Mouse (Mus musculus) heart, postnatal 0 days (tissue): ENCODE measurements around the gene Scrt2. TPM values are rescaled to one million over a fixed set of nuclear protein-coding genes. Genes with fewer than 3 reads are reported as not detected.

Experiments
- ATAC-seq: fragments of 200-750 bp; cut with Nextera tagmentation; 2 replicates; pipeline ENCODE4 v1.8.0; 2017; ENCODE audit warnings: low read depth, moderate number of reproducible peaks, moderate library complexity; ENCODE audit not compliant: insufficient read depth
- DNase-seq: peaks from one replicate; pipeline ENCODE4 v3.0.0-alpha.2; 2016; ENCODE audit warnings: low spot score
- H3K27ac ChIP-seq: fragments of 300-500 bp; sonication (generic); 2 replicates; pipeline ENCODE4 v1.5.1; 2014; ENCODE audit warnings: low read depth, mild to moderate bottlenecking
- H3K27me3 ChIP-seq: fragments of 300-500 bp; sonication (generic); 2 replicates; pipeline ENCODE4 v1.6.1; 2014; ENCODE audit warnings: low read length, mixed read lengths; ENCODE audit not compliant: control insufficient read depth, insufficient read depth
- H3K36me3 ChIP-seq: fragments of 300-500 bp; sonication (generic); replicated peaks from 2 replicates; pipeline ENCODE4 v1.6.1; 2014; ENCODE audit warnings: low read length, mixed read lengths; ENCODE audit not compliant: control insufficient read depth, insufficient read depth
- H3K4me1 ChIP-seq: fragments of 300-500 bp; sonication (generic); 2 replicates; pipeline ENCODE4 v1.6.1; 2014; ENCODE audit warnings: antibody characterized with exemption; ENCODE audit not compliant: control insufficient read depth, insufficient read depth
- H3K4me2 ChIP-seq: fragments of 300-500 bp; sonication (generic); 2 replicates; pipeline ENCODE4 v1.6.1; 2014; ENCODE audit warnings: low read depth, mild to moderate bottlenecking, low read length, moderate library complexity
- H3K4me3 ChIP-seq: fragments of 300-500 bp; sonication (generic); 2 replicates; pipeline ENCODE4 v1.5.1; 2014; ENCODE audit warnings: low read depth, low read length
- H3K9ac ChIP-seq: fragments of 300-500 bp; sonication (generic); replicated peaks from 2 replicates; pipeline ENCODE4 v1.6.1; 2014; ENCODE audit warnings: low read depth, low read length, mixed read lengths
- H3K9me3 ChIP-seq: fragments of 300-500 bp; sonication (generic); replicated peaks from 2 replicates; pipeline ENCODE4 v1.6.1; 2016; ENCODE audit warnings: low read length; ENCODE audit not compliant: control insufficient read depth
- CTCF ChIP-seq: IDR thresholded peaks from 2 replicates; pipeline ENCODE4 v1.5.1; 2016; ENCODE audit warnings: antibody characterized with exemption, control low read depth, low read depth
- EP300 ChIP-seq: IDR thresholded peaks from 2 replicates; pipeline ENCODE4 v1.6.1; 2016; ENCODE audit warnings: antibody characterized with exemption, low read depth
- WGBS: fragments of 180-500 bp; shearing (Covaris S2); extraction: QIAGEN DNeasy Blood & Tissue Kit; methylation state at CpG from one replicate; pipeline ENCODE4 v1.1.7; 2014; 5-methylcytosine and 5-hydroxymethylcytosine counted together
- polyA plus RNA-seq: library from polyadenylated mRNA; unstranded; fragments of >200 nt; fragmentation: Nextera tagmentation; extraction: Ambion mirVana; gene quantifications from 2 replicates; pipeline ENCODE4 v1.2.1, GENCODE M21; 2015
- total RNA-seq: library from RNA; depleted of rRNA; stranded (reverse); fragments of >200 nt; gene quantifications from 2 replicates; pipeline ENCODE4 v1.2.3, GENCODE M21; 2014; ENCODE audit warnings: low replicate concordance

Scrt2 gene
- total and polyA plus RNA-seq, 2 experiments from 2014 or later, result not detected

GRCm38 (mm10) chr2:152101761-152102160, 20.4 kb downstream of the Scrt2 start:
- no peak for DNase-seq
- H3K36me3 ChIP-seq, result no peaks in the 10 kb centered on the region
- H3K27me3 ChIP-seq, result peaks cover 12% of the 10 kb centered on the region; the same call in 1 of the 2 replicates
- H3K9ac ChIP-seq, result no peak overlapping the region
- H3K4me3 ChIP-seq, result no peak overlapping the region
- H3K4me2 ChIP-seq, result no peak overlapping the region
- 68% methylated on average over 13 of the region's 13 CpGs for whole genome bisulfite sequencing
- H3K9me3 ChIP-seq, result no peaks in the 10 kb centered on the region
- no peak overlapping the region for H3K27ac ChIP-seq
- ATAC-seq, result no peak
- H3K4me1 ChIP-seq, result peaks cover 7% of the 10 kb centered on the region; the same call in 1 of the 2 replicates
- no peak for TF ChIP-seq EP300
- TF ChIP-seq CTCF, result no peak

- TF ChIP-seq CTCF (no peak), EP300 (no peak)
- H3K36me3 ChIP-seq, result no peaks in the 10 kb centered on the region
- no peak overlapping the region for H3K4me3 ChIP-seq
- H3K27me3 ChIP-seq, result peaks cover 12% of the 10 kb centered on the region; the same call in 1 of the 2 replicates
- peaks cover 7% of the 10 kb centered on the region; the same call in 1 of the 2 replicates for H3K4me1 ChIP-seq
- H3K27ac ChIP-seq, result no peak overlapping the region
- WGBS, result 56% methylated on average over 6 of the region's 6 CpGs
- no peak overlapping the region for H3K9ac ChIP-seq
- peaks cover 2% of the 10 kb centered on the region; the same call in 1 of the 2 replicates for H3K9me3 ChIP-seq
- DNase-seq, result no peak
- no peak for ATAC-seq
- H3K4me2 ChIP-seq, result no peak overlapping the region
Observed at GRCm38 (mm10) chr2:152102369-152102768, 21.0 kb downstream of the Scrt2 start.

- no peak overlapping the region for H3K27ac ChIP-seq
- 20% methylated on average over 17 of the region's 17 CpGs for WGBS
- peak overlapping the region; percentile 75 for H3K4me3 ChIP-seq
- peaks cover under 1% of the 10 kb centered on the region; the same call in 1 of the 2 replicates for H3K27me3 ChIP-seq
- H3K9me3 ChIP-seq, result peaks cover 4% of the 10 kb centered on the region; the same call in 1 of the 2 replicates
- H3K4me1 ChIP-seq, result peaks cover 7% of the 10 kb centered on the region; the same call in 1 of the 2 replicates
- H3K9ac ChIP-seq, result no peak overlapping the region
- no peaks in the 10 kb centered on the region for H3K36me3 ChIP-seq
- no peak for DNase-seq
- no peak for ATAC-seq
- H3K4me2 ChIP-seq, result peak overlapping the region; percentile 87
- TF ChIP-seq CTCF, result no peak
- TF ChIP-seq EP300, result no peak
Observed at GRCm38 (mm10) chr2:152104711-152105317, 23.5 kb downstream of the Scrt2 start.

GRCm38 (mm10) chr2:152105318-152106224, 24.2 kb downstream of the Scrt2 start, which contains the start of gene Srxn1:
Gene Srxn1 (plus strand): TSS chr2:152105516.
- peak within 1 kb of the TSS; percentile 49; the same call in 1 of the 2 replicates for H3K27ac ChIP-seq
- 0 out of 2 replicates have a peak, but pooled peaks have one; percentile 40 for TF ChIP-seq EP300
- TF ChIP-seq CTCF, result peak; percentile 57

GRCm38 (mm10) chr2:152106225-152106595, 24.9 kb downstream of the Scrt2 start:
- ATAC-seq (no peak), DNase-seq (no peak)
- 75% methylated on average over 3 of the region's 3 CpGs for WGBS
- Histone ChIP-seq H3K36me3 (no peaks in the 10 kb centered on the region), H3K27ac (no peak overlapping the region), H3K9ac (peak overlapping the region; percentile 79; the same call in 1 of the 2 replicates), H3K4me1 (peaks cover 7% of the 10 kb centered on the region; the same call in 1 of the 2 replicates), H3K4me2 (peak overlapping the region; percentile 87), H3K4me3 (peak overlapping the region; percentile 75), H3K27me3 (no peaks in the 10 kb centered on the region; the same call in 1 of the 2 replicates), H3K9me3 (peaks cover 4% of the 10 kb centered on the region; the same call in 1 of the 2 replicates)
- TF ChIP-seq EP300, result no peak

More at GRCm38 (mm10) chr2:152105318-152106224, 24.2 kb downstream of the Scrt2 start, which contains the start of gene Srxn1:
- peak within 1 kb of the TSS; percentile 79 for H3K9ac ChIP-seq
- WGBS, result 2% methylated on average over 69 of the region's 84 CpGs
- no peaks in the 10 kb centered on the region for H3K36me3 ChIP-seq
- peak within 1 kb of the TSS; percentile 75 for H3K4me3 ChIP-seq
- DNase-seq (peak; percentile 87), ATAC-seq (peak; percentile 93)
- H3K27me3 ChIP-seq, result no peaks in the 10 kb centered on the region; the same call in 1 of the 2 replicates
- peaks cover 4% of the 10 kb centered on the region; the same call in 1 of the 2 replicates for H3K9me3 ChIP-seq
- peak within 1 kb of the TSS; percentile 87 for H3K4me2 ChIP-seq
- H3K4me1 ChIP-seq, result peaks cover 7% of the 10 kb centered on the region; the same call in 1 of the 2 replicates
